Mouse (Mus musculus) liver, postnatal 0 days (tissue): ENCODE measurements around the gene Arhgap6. TPM values are rescaled to one million over a fixed set of nuclear protein-coding genes. Genes with fewer than 3 reads are reported as not detected.

Experiments used
- ATAC-seq: fragments of 200-750 bp; cut with Nextera tagmentation; 2 replicates; pipeline ENCODE4 v1.8.0; 2017; ENCODE audit warnings: mild to moderate bottlenecking, moderate library complexity
- DNase-seq: peaks from one replicate; pipeline ENCODE4 v3.0.0-alpha.2; 2016
- H3K27ac ChIP-seq: fragments of 300-500 bp; sonication (generic); 2 replicates; pipeline ENCODE4 v1.5.1; 2014; ENCODE audit warnings: antibody characterized with exemption, moderate library complexity, mild to moderate bottlenecking, low read depth
- H3K27me3 ChIP-seq: fragments of 300-500 bp; sonication (generic); 2 replicates; pipeline ENCODE4 v1.6.1; 2014; ENCODE audit warnings: low read length, control low read depth, mixed read lengths; ENCODE audit not compliant: insufficient read depth
- H3K36me3 ChIP-seq: fragments of 300-500 bp; sonication (generic); replicated peaks from 2 replicates; pipeline ENCODE4 v1.6.1; 2014; ENCODE audit warnings: mild to moderate bottlenecking, control low read depth, low read length, moderate library complexity, mixed read lengths; ENCODE audit not compliant: insufficient read depth
- H3K4me1 ChIP-seq: fragments of 300-500 bp; sonication (generic); 2 replicates; pipeline ENCODE4 v1.6.1; 2014; ENCODE audit warnings: antibody characterized with exemption, mild to moderate bottlenecking, control low read depth; ENCODE audit not compliant: insufficient read depth
- H3K4me2 ChIP-seq: fragments of 300-500 bp; sonication (generic); 2 replicates; pipeline ENCODE4 v1.6.1; 2014; ENCODE audit warnings: low read depth, mild to moderate bottlenecking, low read length, moderate library complexity, mixed read lengths
- H3K4me3 ChIP-seq: fragments of 300-500 bp; sonication (generic); 2 replicates; pipeline ENCODE4 v1.5.1; 2014; ENCODE audit warnings: low read depth, low read length
- H3K9ac ChIP-seq: fragments of 300-500 bp; sonication (generic); replicated peaks from 2 replicates; pipeline ENCODE4 v1.6.1; 2014; ENCODE audit warnings: mild to moderate bottlenecking, moderate library complexity
- H3K9me3 ChIP-seq: fragments of 300-500 bp; sonication (generic); 2 replicates; pipeline ENCODE4 v1.6.1; 2016; ENCODE audit warnings: mild to moderate bottlenecking, control low read depth, low read length, mixed read lengths
- CTCF ChIP-seq: sonication (generic); IDR thresholded peaks from 2 replicates; pipeline ENCODE4 v1.5.1; 2016; ENCODE audit warnings: antibody characterized with exemption, low read depth
- EP300 ChIP-seq: IDR thresholded peaks from 2 replicates; pipeline ENCODE4 v1.6.1; 2016; ENCODE audit warnings: antibody characterized with exemption, low read depth, mild to moderate bottlenecking
- WGBS: fragments of 180-500 bp; shearing (Covaris S2); extraction: QIAGEN DNeasy Blood & Tissue Kit; methylation state at CpG from one replicate; pipeline ENCODE4 v1.1.7; 2014; ENCODE audit not compliant: insufficient replicate concordance; 5-methylcytosine and 5-hydroxymethylcytosine counted together
- polyA plus RNA-seq: library from polyadenylated mRNA; unstranded; fragments of >200 nt; fragmentation: Nextera tagmentation; extraction: Ambion mirVana; gene quantifications from 2 replicates; pipeline ENCODE4 v1.2.1, GENCODE M21; 2015

Gene Arhgap6
- polyA plus RNA-seq, 1 experiment from 2014 or later, result 2.9 TPM

DNA sequence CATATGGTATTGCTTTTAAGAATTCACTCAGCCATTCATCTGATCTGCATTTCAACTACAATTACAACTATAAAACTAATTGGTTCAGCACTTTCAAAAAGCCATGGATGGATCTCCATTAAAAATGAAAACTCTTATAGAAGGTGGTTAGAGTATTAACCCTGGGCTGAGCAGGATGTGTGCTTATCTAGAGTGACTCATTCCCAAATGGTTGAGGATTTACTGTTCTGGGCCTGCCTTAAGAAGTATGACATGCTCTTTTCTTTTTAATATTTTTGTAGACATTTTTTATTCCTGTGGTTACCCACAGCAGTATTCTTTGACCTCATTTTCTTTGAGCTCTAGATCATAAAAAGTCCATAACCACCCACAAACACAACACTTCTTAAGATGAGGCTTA, 267.7 kb downstream of the Arhgap6 start:
- Histone ChIP-seq H3K4me2 (no peak overlapping the region), H3K27ac (no peak overlapping the region), H3K9ac (no peak overlapping the region), H3K36me3 (no peaks in the 10 kb centered on the region), H3K4me1 (no peaks in the 10 kb centered on the region), H3K4me3 (no peak overlapping the region), H3K9me3 (no peaks in the 10 kb centered on the region), H3K27me3 (no peaks in the 10 kb centered on the region; the same call in 1 of the 2 replicates)
- ATAC-seq (no peak), DNase-seq (no peak)
- no peak for TF ChIP-seq EP300
- no peak for TF ChIP-seq CTCF

DNA sequence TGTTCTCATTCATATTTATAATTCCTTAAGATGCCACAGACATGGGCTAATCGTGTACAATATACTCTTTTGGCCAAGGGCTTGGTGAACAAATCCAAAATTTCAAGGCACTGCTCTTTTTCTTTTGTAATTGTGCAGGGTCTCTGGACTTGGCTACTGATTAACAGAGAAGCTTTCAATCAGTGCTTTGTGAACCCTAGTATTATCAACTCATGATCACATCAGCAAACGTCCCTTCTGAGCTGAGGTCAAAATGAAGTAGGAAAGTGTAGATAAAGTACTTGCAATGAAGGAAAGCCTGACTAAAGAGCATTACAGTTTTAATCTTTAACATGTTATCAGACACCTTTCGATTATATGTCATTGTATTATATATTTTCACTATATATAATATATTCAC, 270.4 kb downstream of the Arhgap6 start:
- no peaks in the 10 kb centered on the region for H3K27me3 ChIP-seq
- 49% methylated on average over 3 of the region's 3 CpGs for WGBS
- no peak overlapping the region for H3K9ac ChIP-seq
- DNase-seq (no peak), ATAC-seq (no peak)
- H3K4me2 ChIP-seq, result no peak overlapping the region
- no peak overlapping the region for H3K27ac ChIP-seq
- H3K4me3 ChIP-seq, result no peak overlapping the region
- H3K9me3 ChIP-seq, result no peaks in the 10 kb centered on the region
- TF ChIP-seq CTCF (no peak), EP300 (no peak)
- no peaks in the 10 kb centered on the region for H3K4me1 ChIP-seq
- no peaks in the 10 kb centered on the region for H3K36me3 ChIP-seq

DNA sequence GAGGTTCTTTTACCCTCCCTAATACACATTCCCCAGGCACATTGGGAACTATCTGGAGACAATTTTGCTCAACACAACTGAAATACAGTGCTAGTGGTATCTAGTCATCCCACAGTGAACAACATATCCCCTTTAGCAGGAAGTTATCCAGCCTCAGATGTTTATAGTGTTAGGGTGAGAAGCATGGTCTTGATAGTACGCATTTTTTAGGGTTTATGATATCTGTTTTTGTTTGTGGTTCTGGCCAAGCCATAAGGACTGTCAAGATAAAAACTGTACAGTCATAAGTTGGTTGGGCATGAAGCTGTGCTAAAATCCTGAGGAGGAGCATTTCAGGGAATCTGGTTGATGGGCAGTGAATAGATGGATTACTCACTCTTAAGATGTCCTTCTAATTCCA, 271.0 kb downstream of the Arhgap6 start:
- Histone ChIP-seq H3K27ac (no peak overlapping the region), H3K9ac (no peak overlapping the region)
- ATAC-seq, result 0 out of 2 replicates have a peak, but pooled peaks have one; percentile 17

DNA sequence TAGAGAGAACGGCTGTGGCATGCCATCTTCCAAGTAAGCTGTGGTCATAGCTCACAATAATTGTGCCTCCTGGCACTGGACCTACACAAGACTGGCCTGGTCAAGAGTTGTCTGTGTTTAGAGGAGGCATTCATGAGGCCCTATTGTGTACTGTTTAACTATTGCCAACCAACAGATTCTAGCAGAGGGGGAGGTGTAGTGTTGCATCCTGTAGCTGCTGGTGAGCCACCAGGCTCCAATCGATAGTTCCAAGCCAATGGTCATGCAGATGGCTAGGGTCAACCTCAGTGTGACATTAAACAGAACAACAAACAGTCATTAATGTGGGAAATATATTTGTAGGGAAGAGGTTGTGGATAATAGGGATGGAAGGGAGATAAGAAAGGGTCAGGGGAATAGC, 280.1 kb downstream of the Arhgap6 start:
- no peaks in the 10 kb centered on the region for H3K27me3 ChIP-seq
- DNase-seq, result no peak
- H3K36me3 ChIP-seq, result no peaks in the 10 kb centered on the region
- TF ChIP-seq EP300 (no peak), CTCF (no peak)
- WGBS, result 69% methylated on average over 2 of the region's 2 CpGs
- no peak overlapping the region for H3K9ac ChIP-seq
- peak overlapping the region; percentile 34; the same call in 1 of the 2 replicates for H3K27ac ChIP-seq
- H3K4me1 ChIP-seq, result no peaks in the 10 kb centered on the region
- H3K4me2 ChIP-seq, result no peak overlapping the region
- H3K9me3 ChIP-seq, result no peaks in the 10 kb centered on the region
- peak; percentile 95 for ATAC-seq
- H3K4me3 ChIP-seq, result no peak overlapping the region

More for the DNA sequence above, 271.0 kb downstream of the Arhgap6 start:
- Histone ChIP-seq H3K4me1 (no peaks in the 10 kb centered on the region), H3K27me3 (no peaks in the 10 kb centered on the region), H3K36me3 (no peaks in the 10 kb centered on the region), H3K9me3 (no peaks in the 10 kb centered on the region), H3K4me2 (no peak overlapping the region), H3K4me3 (no peak overlapping the region)
- peak; percentile 65 for TF ChIP-seq EP300
- TF ChIP-seq CTCF, result no peak
- WGBS, result 57% methylated on average over 1 of the region's 1 CpGs
- no peak for DNase-seq

DNA sequence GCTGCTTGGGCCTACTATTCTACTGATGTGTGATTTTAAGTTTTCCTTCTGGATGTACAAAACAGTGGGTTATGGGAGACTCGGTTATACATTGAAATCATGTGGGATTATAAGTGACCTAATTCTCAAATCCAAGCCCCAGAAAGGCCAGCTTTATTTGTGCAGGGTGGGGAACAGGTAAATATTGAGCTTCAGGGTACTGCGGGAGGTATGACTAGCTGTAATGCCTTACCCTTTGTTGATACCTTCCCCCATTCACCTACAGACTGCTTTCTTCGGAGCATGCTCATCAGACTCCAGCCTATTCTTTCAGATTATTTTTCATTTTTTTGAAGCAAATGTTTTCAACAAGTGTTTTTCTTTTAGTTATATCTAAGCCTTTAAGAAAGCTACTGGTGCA, 286.7 kb downstream of the Arhgap6 start:
- 76% methylated on average over 3 of the region's 3 CpGs for WGBS
- DNase-seq, result no peak
- Histone ChIP-seq H3K4me2 (no peak overlapping the region), H3K4me1 (no peaks in the 10 kb centered on the region), H3K36me3 (no peaks in the 10 kb centered on the region), H3K9ac (no peak overlapping the region), H3K27ac (no peak overlapping the region), H3K4me3 (no peak overlapping the region), H3K9me3 (no peaks in the 10 kb centered on the region), H3K27me3 (no peaks in the 10 kb centered on the region)
- no peak for ATAC-seq
- TF ChIP-seq CTCF (no peak), EP300 (no peak)

DNA sequence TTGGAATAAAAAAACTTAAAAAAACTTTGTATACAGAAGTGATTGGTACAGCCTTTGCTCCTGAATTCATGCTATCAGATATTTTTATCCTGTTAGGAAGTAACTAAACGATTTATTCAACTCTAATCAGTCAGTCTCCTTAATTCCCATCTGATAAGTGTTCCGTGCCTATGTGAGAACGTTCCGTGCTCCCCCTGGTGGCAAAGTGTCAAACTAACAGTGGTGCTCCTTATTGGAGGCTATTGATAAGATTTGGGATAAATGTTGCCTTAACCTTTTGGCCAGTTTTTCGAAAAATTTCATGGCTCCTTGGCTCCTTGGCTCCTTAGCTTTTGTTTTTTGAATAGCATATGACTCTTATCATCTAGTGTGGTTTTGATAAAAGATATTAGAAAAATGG, 291.0 kb downstream of the Arhgap6 start:
- DNase-seq (peak; percentile 67), ATAC-seq (no peak)
- no peak overlapping the region for H3K27ac ChIP-seq
- H3K27me3 ChIP-seq, result no peaks in the 10 kb centered on the region
- H3K36me3 ChIP-seq, result no peaks in the 10 kb centered on the region
- WGBS, result 7% methylated on average over 5 of the region's 5 CpGs
- no peak overlapping the region for H3K9ac ChIP-seq
- H3K9me3 ChIP-seq, result no peaks in the 10 kb centered on the region
- no peaks in the 10 kb centered on the region for H3K4me1 ChIP-seq
- no peak overlapping the region for H3K4me3 ChIP-seq
- TF ChIP-seq CTCF (peak; percentile 77), EP300 (no peak)
- H3K4me2 ChIP-seq, result no peak overlapping the region

DNA sequence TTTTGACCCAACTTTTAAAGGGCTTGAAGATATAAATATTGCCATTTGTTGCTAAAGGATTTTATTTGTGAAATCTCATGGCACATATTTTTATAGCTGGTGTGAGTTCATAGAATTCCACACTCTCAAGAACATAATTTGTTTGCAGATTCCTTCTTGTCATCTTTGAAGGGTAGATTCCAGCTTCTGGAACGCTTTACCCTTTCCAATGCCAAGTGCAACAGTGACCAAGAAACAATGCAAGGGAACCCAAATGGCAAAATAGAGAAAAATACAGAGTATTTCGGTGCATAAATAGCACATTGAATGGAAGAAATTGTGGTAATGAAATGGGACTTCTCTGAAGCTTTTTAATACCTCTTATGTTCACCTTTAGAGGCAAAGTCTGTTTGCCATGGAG, 294.3 kb downstream of the Arhgap6 start:
- ATAC-seq (no peak), DNase-seq (no peak)
- no peaks in the 10 kb centered on the region for H3K27me3 ChIP-seq
- H3K9me3 ChIP-seq, result no peaks in the 10 kb centered on the region
- H3K4me3 ChIP-seq, result no peak overlapping the region
- no peak overlapping the region for H3K9ac ChIP-seq
- no peak overlapping the region for H3K4me2 ChIP-seq
- WGBS, result 68% methylated on average over 2 of the region's 2 CpGs
- no peaks in the 10 kb centered on the region for H3K36me3 ChIP-seq
- H3K4me1 ChIP-seq, result no peaks in the 10 kb centered on the region
- H3K27ac ChIP-seq, result no peak overlapping the region
- TF ChIP-seq EP300 (no peak), CTCF (no peak)
